Mouse (Mus musculus) liver, embryonic 18 days (tissue): ENCODE measurements around the gene Kcna6. TPM values are rescaled to one million over a fixed set of nuclear protein-coding genes. Genes with fewer than 3 reads are reported as not detected.

ENCODE experiments used
- polyA plus RNA-seq: library from polyadenylated mRNA; depleted of rRNA; stranded (reverse); fragments of >200 nt; gene quantifications from 2 replicates; pipeline ENCODE4 v1.2.3, GENCODE M21; 2012; rRNA removed

The Kcna6 gene
- 0.05 and 0.06 TPM in 2 replicates for polyA plus RNA-seq

GRCm38 (mm10) chr6:126740211-126741142 lies at the start of gene Kcna6:
Gene Kcna6 (minus strand): TSS chr6:126740674.

Other genes with a start within 250 kb of the Kcna6 start
- gene Kcna5, start 205.3 kb downstream of the Kcna6 start, polyA plus RNA-seq = 0.07 and 0.08 TPM in 2 replicates
- gene Kcna1, start 94.3 kb downstream of the Kcna6 start, polyA plus RNA-seq = not detected in 2 replicates
- gene Ndufa9, start 108.5 kb upstream of the Kcna6 start, polyA plus RNA-seq = 84.7 and 86.5 TPM in 2 replicates
- gene Akap3, start 112.4 kb upstream of the Kcna6 start, polyA plus RNA-seq = 0.01 TPM in 1 of 2 replicates, not detected in the other
- gene Dyrk4, start 181.2 kb upstream of the Kcna6 start, polyA plus RNA-seq = 0.05 TPM in 1 of 2 replicates, not detected in the other
- gene Rad51ap1, start 198.9 kb upstream of the Kcna6 start, polyA plus RNA-seq = 17.6 and 18.1 TPM in 2 replicates
- gene D6Wsu163e, start 199.3 kb upstream of the Kcna6 start, polyA plus RNA-seq = 6.0 and 6.5 TPM in 2 replicates